Mouse (Mus musculus) hindbrain, embryonic 13.5 days (tissue): ENCODE measurements around the gene Dera. TPM values are rescaled to one million over a fixed set of nuclear protein-coding genes. Genes with fewer than 3 reads are reported as not detected.

Experiments used
- ATAC-seq: fragments of 200-750 bp; cut with Nextera tagmentation; 2 replicates; pipeline ENCODE4 v1.8.0; 2017; ENCODE audit warnings: moderate TSS enrichment; ENCODE audit not compliant: low FRiP score
- H3K27ac ChIP-seq: fragments of 300-500 bp; sonication (generic); 2 replicates; pipeline ENCODE4 v1.5.1; 2015; ENCODE audit warnings: inconsistent platforms, mild to moderate bottlenecking, moderate library complexity
- H3K27me3 ChIP-seq: fragments of 300-500 bp; sonication (generic); 2 replicates; pipeline ENCODE4 v1.6.1; 2015; ENCODE audit warnings: mild to moderate bottlenecking, inconsistent platforms
- H3K36me3 ChIP-seq: fragments of 300-500 bp; sonication (generic); 2 replicates; pipeline ENCODE4 v1.6.1; 2015; ENCODE audit warnings: mild to moderate bottlenecking, inconsistent platforms
- H3K4me1 ChIP-seq: fragments of 300-500 bp; sonication (generic); replicated peaks from 2 replicates; pipeline ENCODE4 v1.6.1; 2015; ENCODE audit warnings: inconsistent platforms
- H3K4me2 ChIP-seq: fragments of 300-500 bp; sonication (generic); 2 replicates; pipeline ENCODE4 v1.6.1; 2015; ENCODE audit warnings: inconsistent platforms, mild to moderate bottlenecking, moderate library complexity
- H3K4me3 ChIP-seq: fragments of 300-500 bp; sonication (generic); 2 replicates; pipeline ENCODE4 v1.5.1; 2015; ENCODE audit warnings: mild to moderate bottlenecking, inconsistent platforms
- H3K9ac ChIP-seq: fragments of 300-500 bp; sonication (generic); 2 replicates; pipeline ENCODE4 v1.6.1; 2015; ENCODE audit warnings: mild to moderate bottlenecking, inconsistent platforms
- H3K9me3 ChIP-seq: fragments of 300-500 bp; sonication (generic); 2 replicates; pipeline ENCODE4 v1.6.1; 2016; ENCODE audit warnings: inconsistent platforms
- WGBS: fragments of 180-500 bp; shearing (Covaris S2); methylation state at CpG from one replicate; pipeline ENCODE4 v1.1.7; 2015; 5-methylcytosine and 5-hydroxymethylcytosine counted together
- polyA plus RNA-seq: library from polyadenylated mRNA; unstranded; fragments of >200 nt; fragmentation: Nextera tagmentation; extraction: Ambion mirVana; gene quantifications from 2 replicates; pipeline ENCODE4 v1.2.1, GENCODE M21; 2015

The Dera gene
- polyA plus RNA-seq, 1 experiment from 2014 or later, result 16.2 TPM

- H3K27ac ChIP-seq, result no peak overlapping the region
- no peak overlapping the region for H3K9ac ChIP-seq
- H3K4me3 ChIP-seq, result no peak overlapping the region
- 0 out of 2 replicates have a peak, but pooled peaks cover 4% of the 10 kb centered on the region for H3K4me1 ChIP-seq
- H3K36me3 ChIP-seq, result no peaks in the 10 kb centered on the region
- H3K27me3 ChIP-seq, result no peaks in the 10 kb centered on the region
- no peak for ATAC-seq
- no peak overlapping the region for H3K4me2 ChIP-seq
- no peaks in the 10 kb centered on the region for H3K9me3 ChIP-seq
- WGBS, result 90% methylated on average over 6 of the region's 6 CpGs
These were observed 131.3 kb downstream of the Dera start for GRCm38 (mm10) chr6:137885644-137886043.

- WGBS, result 79% methylated on average over 6 of the region's 6 CpGs
- no peak for ATAC-seq
- H3K36me3 ChIP-seq, result no peaks in the 10 kb centered on the region
These were observed 132.0 kb downstream of the Dera start for GRCm38 (mm10) chr6:137886210-137886979.

GRCm38 (mm10) chr6:137887258-137887657 is 132.9 kb downstream of the Dera start:
- no peak overlapping the region for H3K27ac ChIP-seq
- H3K4me3 ChIP-seq, result no peak overlapping the region
- H3K27me3 ChIP-seq, result no peaks in the 10 kb centered on the region
- 65% methylated on average over 6 of the region's 6 CpGs for WGBS
- H3K4me1 ChIP-seq, result 0 out of 2 replicates have a peak, but pooled peaks cover 4% of the 10 kb centered on the region
- H3K9me3 ChIP-seq, result no peaks in the 10 kb centered on the region
- no peaks in the 10 kb centered on the region for H3K36me3 ChIP-seq
- no peak overlapping the region for H3K9ac ChIP-seq
- no peak overlapping the region for H3K4me2 ChIP-seq
- ATAC-seq, result no peak

More at GRCm38 (mm10) chr6:137886210-137886979, 132.0 kb downstream of the Dera start:
- Histone ChIP-seq H3K9ac (no peak overlapping the region), H3K27me3 (no peaks in the 10 kb centered on the region), H3K4me2 (no peak overlapping the region), H3K27ac (no peak overlapping the region), H3K9me3 (no peaks in the 10 kb centered on the region), H3K4me3 (no peak overlapping the region), H3K4me1 (0 out of 2 replicates have a peak, but pooled peaks cover 4% of the 10 kb centered on the region)

- no peak for ATAC-seq
- H3K36me3 ChIP-seq, result no peaks in the 10 kb centered on the region
These were observed 143.3 kb downstream of the Dera start for GRCm38 (mm10) chr6:137897671-137898070.

GRCm38 (mm10) chr6:137901255-137901654 is 146.9 kb downstream of the Dera start:
- Histone ChIP-seq H3K4me2 (no peak overlapping the region), H3K9ac (no peak overlapping the region), H3K27ac (no peak overlapping the region), H3K4me3 (no peak overlapping the region), H3K9me3 (no peaks in the 10 kb centered on the region), H3K36me3 (no peaks in the 10 kb centered on the region), H3K4me1 (no peaks in the 10 kb centered on the region), H3K27me3 (no peaks in the 10 kb centered on the region)
- no peak for ATAC-seq
- 90% methylated on average over 5 of the region's 5 CpGs for WGBS

More at GRCm38 (mm10) chr6:137897671-137898070, 143.3 kb downstream of the Dera start:
- Histone ChIP-seq H3K4me2 (no peak overlapping the region), H3K9ac (no peak overlapping the region), H3K4me1 (no peaks in the 10 kb centered on the region), H3K9me3 (no peaks in the 10 kb centered on the region), H3K27me3 (no peaks in the 10 kb centered on the region), H3K4me3 (no peak overlapping the region), H3K27ac (no peak overlapping the region)

Other genes with a start within 250 kb of the Dera start
- gene Eps8, start 99.7 kb upstream of the Dera start, polyA plus RNA-seq, result 11.7 and 13.2 TPM in 2 replicates
- gene Strap, start 19.5 kb upstream of the Dera start, polyA plus RNA-seq, result 171 and 175 TPM in 2 replicates